Mouse (Mus musculus): ENCODE measurements around the gene Yif1b.

DNA sequence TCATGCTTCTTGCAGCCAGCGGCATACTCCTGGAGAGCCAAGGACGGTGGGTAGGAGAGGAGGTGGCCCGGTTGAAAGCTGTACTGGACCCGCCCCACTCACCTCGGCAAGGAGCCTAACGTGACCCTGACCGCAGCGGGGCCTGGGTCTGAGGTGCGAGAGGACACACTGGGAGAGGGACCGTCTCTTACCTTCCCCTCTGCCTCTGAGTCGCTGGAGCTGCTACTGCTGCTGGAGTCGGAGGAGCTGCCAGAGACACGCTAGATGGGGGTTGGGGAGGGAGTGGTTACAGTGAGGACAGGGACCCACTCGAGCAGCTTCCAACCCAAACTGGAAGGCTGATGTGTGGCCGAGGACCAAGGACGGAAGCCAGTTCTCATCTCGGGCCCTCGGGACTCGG, 9.6 kb downstream of the Yif1b start:
- TF ChIP-seq CTCF (conservative IDR thresholded peaks at IDR 0.05; ENCODE audit: low read length) = no peak
- no peak for TF ChIP-seq POU5F1 (IDR thresholded peaks at IDR 0.05; ENCODE audit: borderline replicate concordance, low read length)

Data from E14TG2a.4 (cell line).